Mouse (Mus musculus): ENCODE measurements around the gene Cutc. TPM values are rescaled to one million over a fixed set of nuclear protein-coding genes. Genes with fewer than 3 reads are reported as not detected.

Cutc gene
- total and polyA plus RNA-seq, 3 experiments = 10.1 to 22.7 (median 18.2) TPM

- Histone ChIP-seq H3K4me1 (ENCODE audit: control insufficient read depth in 1 of 2, insufficient read depth in 2 of 2) (peaks cover 3 to 7% of the 10 kb centered on the region in 2 experiments), H3K27ac (ENCODE audit: insufficient read depth, low read depth) (no peak overlapping the region), H3K9me3 (replicated peaks; ENCODE audit: low read length) (no peaks in the 10 kb centered on the region), H3K27me3 (replicated peaks) (no peaks in the 10 kb centered on the region), H3K79me2 (replicated peaks; ENCODE audit: control insufficient read depth, extremely low read depth, insufficient read depth, poor library complexity, severe bottlenecking) (no peaks in the 10 kb centered on the region), H3K9ac (ENCODE audit: insufficient read depth, low read depth) (0 out of 2 replicates have a peak overlapping the region, but pooled peaks have one; percentile 24), H3K4me3 (replicated peaks in 1 of 3; ENCODE audit: low read depth in 2 of 3, low read length in 2 of 3, poor library complexity in 1 of 3) (peak overlapping the region in 2 of 3 experiments; percentile 7 to 40), H3K36me3 (replicated peaks in 1 of 2; ENCODE audit: control insufficient read depth in 1 of 2, insufficient read depth in 1 of 2, low read length in 1 of 2) (no peaks in the 10 kb centered on the region), H3K4me2 (ENCODE audit: insufficient read depth, low read depth, poor library complexity, severe bottlenecking) (peak overlapping the region; percentile 82)
- peak; percentile 18; the same call in 1 of the 2 replicates for TF ChIP-seq BHLHE40 (IDR thresholded peaks at IDR 0.05; ENCODE audit: low read depth, low read length)
- TF ChIP-seq ZC3H11A (IDR thresholded peaks at IDR 0.05; ENCODE audit: low read depth, low read length) = no peak
- no peak for TF ChIP-seq KAT2A (IDR thresholded peaks at IDR 0.05; ENCODE audit: insufficient replicate concordance, low read length)
- no peak for TF ChIP-seq CHD2 (IDR thresholded peaks at IDR 0.05; ENCODE audit: low read length)
- TF ChIP-seq MAX (IDR thresholded peaks at IDR 0.05; ENCODE audit: low read length) = 0 out of 2 replicates have a peak, but pooled peaks have one; percentile 41
- no peak for DNase-seq (ENCODE audit: extremely low read depth)
- in situ Hi-C loops (cut with MboI; ENCODE audit: low pct_ligation_motif_present, low pct_unique_long_range_greater_than_20kb, low sequenced_read_pairs) (no loop called here), dilution Hi-C loops (cut with MboI; ENCODE audit: extremely low pct_ligation_motif_present, extremely low pct_unique_long_range_greater_than_20kb, low sequenced_read_pairs) (no loop called here)
These were observed 63.0 kb downstream of the Cutc start for GRCm38 (mm10) chr19:43815661-43816414.

Other genes starting within 250 kb of the Cutc start
- 122 and 131 TPM in 2 replicates for gene Got1, start 228.4 kb upstream of the Cutc start, total RNA-seq (2012; rRNA removed)
- 164 and 176 TPM in 2 replicates for gene Got1, start 228.4 kb upstream of the Cutc start, total RNA-seq (2014; rRNA removed)
- 214 and 228 TPM in 2 replicates for gene Got1, start 228.4 kb upstream of the Cutc start, polyA plus RNA-seq (2012; ENCODE audit: insufficient read length, low read depth)
- gene Nkx2-3, start 140.7 kb upstream of the Cutc start, total RNA-seq (2012; rRNA removed) = not detected in 2 replicates
- not detected in 2 replicates for gene Nkx2-3, start 140.7 kb upstream of the Cutc start, total RNA-seq (2014; rRNA removed)
- 0.15 TPM in 1 of 2 replicates, not detected in the other for gene Nkx2-3, start 140.7 kb upstream of the Cutc start, polyA plus RNA-seq (2012; ENCODE audit: insufficient read length, low read depth)
- 33.0 and 35.2 TPM in 2 replicates for gene Slc25a28, start 78.1 kb upstream of the Cutc start, total RNA-seq (2012; rRNA removed)
- 37.8 and 41.5 TPM in 2 replicates for gene Slc25a28, start 78.1 kb upstream of the Cutc start, total RNA-seq (2014; rRNA removed)
- 42.8 and 48.1 TPM in 2 replicates for gene Slc25a28, start 78.1 kb upstream of the Cutc start, polyA plus RNA-seq (2012; ENCODE audit: insufficient read length, low read depth)
- gene Entpd7, start 63.3 kb upstream of the Cutc start, total RNA-seq (2012; rRNA removed) = 6.0 and 7.7 TPM in 2 replicates
- gene Entpd7, start 63.3 kb upstream of the Cutc start, total RNA-seq (2014; rRNA removed) = 2.7 and 2.9 TPM in 2 replicates
- 3.9 and 4.0 TPM in 2 replicates for gene Entpd7, start 63.3 kb upstream of the Cutc start, polyA plus RNA-seq (2012; ENCODE audit: insufficient read length, low read depth)
- 17.4 and 19.3 TPM in 2 replicates for gene Cox15, start within 50 bp of the Cutc start, total RNA-seq (2012; rRNA removed)
- 18.1 and 20.2 TPM in 2 replicates for gene Cox15, start within 50 bp of the Cutc start, total RNA-seq (2014; rRNA removed)
- gene Cox15, start within 50 bp of the Cutc start, polyA plus RNA-seq (2012; ENCODE audit: insufficient read length, low read depth) = 24.6 and 26.9 TPM in 2 replicates
- gene Abcc2, start 29.2 kb downstream of the Cutc start, total RNA-seq (2012; rRNA removed) = 0.08 TPM in 2 replicates
- 0.09 and 0.18 TPM in 2 replicates for gene Abcc2, start 29.2 kb downstream of the Cutc start, total RNA-seq (2014; rRNA removed)
- gene Abcc2, start 29.2 kb downstream of the Cutc start, polyA plus RNA-seq (2012; ENCODE audit: insufficient read length, low read depth) = 0.39 and 0.41 TPM in 2 replicates
- 2.3 and 2.6 TPM in 2 replicates for gene Dnmbp, start 187.2 kb downstream of the Cutc start, total RNA-seq (2012; rRNA removed)
- 1.8 and 1.9 TPM in 2 replicates for gene Dnmbp, start 187.2 kb downstream of the Cutc start, total RNA-seq (2014; rRNA removed)
- gene Dnmbp, start 187.2 kb downstream of the Cutc start, polyA plus RNA-seq (2012; ENCODE audit: insufficient read length, low read depth) = 4.7 and 5.4 TPM in 2 replicates
- 0.13 and 0.17 TPM in 2 replicates for gene Cpn1, start 233.6 kb downstream of the Cutc start, total RNA-seq (2012; rRNA removed)
- gene Cpn1, start 233.6 kb downstream of the Cutc start, total RNA-seq (2014; rRNA removed) = 0.34 and 0.45 TPM in 2 replicates
- gene Cpn1, start 233.6 kb downstream of the Cutc start, polyA plus RNA-seq (2012; ENCODE audit: insufficient read length, low read depth) = 0.83 and 1.0 TPM in 2 replicates

Measured in CH12.LX (cell line).